Mouse (Mus musculus) C3H10T1/2 (cell line): ENCODE measurements around the gene Wdr48. TPM values are rescaled to one million over a fixed set of nuclear protein-coding genes. Genes with fewer than 3 reads are reported as not detected.

Source experiments
- polyA plus RNA-seq, 2 experiments: library from polyadenylated mRNA; unstranded; fragments of >200 nt; fragmentation: generic; extraction: Trizol; gene quantifications; one replicate each; pipeline ENCODE4 v1.2.1; 2012; ENCODE audit warnings: missing spikeins in 2 of 2

The Wdr48 gene
- 10 to 100 TPM in 1 of 2 experiments, 1 to 10 TPM in 1; 1.2 to 18.7 TPM for polyA plus RNA-seq

DNA sequence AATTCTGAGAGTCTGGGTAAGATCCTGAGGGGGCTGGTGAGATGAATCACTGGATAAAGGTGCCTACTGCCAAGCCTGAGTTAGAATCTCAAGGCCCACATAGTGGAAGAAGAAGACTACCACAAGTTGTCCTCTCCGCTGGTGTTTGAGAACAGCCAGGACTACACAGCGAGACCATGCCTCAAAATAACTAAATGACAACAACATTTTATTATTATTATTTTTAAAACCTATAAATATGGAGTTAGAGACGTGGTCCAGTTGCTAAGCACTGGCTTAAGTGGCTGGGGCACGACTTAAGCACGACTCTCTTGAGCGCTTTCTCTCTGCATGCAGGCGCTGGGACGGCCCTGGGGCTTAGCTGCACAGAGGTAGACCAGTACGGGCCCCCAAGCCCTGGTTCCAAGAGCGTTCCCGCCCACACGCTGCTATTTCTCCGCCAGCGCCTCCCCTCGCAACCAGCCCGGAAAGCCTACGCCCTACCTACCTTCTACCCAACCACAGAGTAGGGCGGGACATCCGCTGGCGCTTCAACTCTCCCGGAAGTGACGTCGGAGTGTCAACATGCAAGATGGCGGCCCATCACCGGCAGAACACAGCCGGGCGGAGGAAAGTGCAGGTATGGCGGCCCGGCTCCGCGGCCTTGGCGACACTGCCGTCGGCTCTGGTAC, at the start of gene Wdr48:
Wdr48 (plus strand) TSS at position 540 of the 671 bp plus-strand sequence.

DNA sequence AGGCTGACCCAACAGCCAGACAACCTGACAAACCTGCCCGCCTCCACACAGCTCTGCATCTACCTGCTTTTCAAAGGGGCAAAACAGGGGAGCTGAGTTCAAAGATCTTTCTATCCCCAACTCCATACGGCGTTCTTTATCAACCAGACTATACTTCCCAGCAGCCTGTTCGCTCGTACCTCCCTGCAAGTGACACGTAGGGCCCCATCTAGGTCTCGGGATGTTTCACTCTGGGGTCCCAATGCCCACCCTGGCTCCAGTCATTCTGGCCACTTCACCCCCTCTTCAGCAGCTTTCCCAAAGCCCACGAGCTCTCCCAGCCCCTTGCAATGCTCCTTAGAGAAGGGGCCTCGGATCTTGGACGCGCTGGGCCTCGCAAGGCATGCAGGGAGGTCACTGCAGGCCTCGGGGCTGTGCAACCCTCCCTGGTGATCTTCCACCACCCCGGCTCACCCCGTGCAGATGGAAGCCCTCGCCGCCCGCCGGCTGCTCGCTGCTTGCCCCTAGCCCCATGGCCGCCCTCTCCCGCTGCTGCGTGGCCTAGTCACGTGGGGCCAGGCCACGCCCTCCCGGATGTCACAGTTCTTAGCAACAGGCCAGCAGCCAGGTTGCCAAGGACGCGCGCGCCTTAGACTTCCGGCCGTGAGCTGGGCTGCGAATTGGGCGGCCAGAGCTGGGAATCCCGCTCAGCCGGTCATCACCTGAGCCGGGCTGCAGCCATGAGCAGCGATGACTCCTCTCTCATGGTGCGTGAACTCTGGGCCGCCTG, 42.5 kb downstream of the Wdr48 start, which contains the start of the genes Gorasp1 and Ttc21a:
Gorasp1 (minus strand) TSS at position 561 of the 769 bp plus-strand sequence.
Ttc21a (plus strand) TSS at position 602 of the 769 bp plus-strand sequence.

Other genes starting within 250 kb of the Wdr48 start
- gene Scn10a, start 175.6 kb upstream of the Wdr48 start, polyA plus RNA-seq, result under 1 TPM in 1 of 2 experiments, not detected in 1; 0.01 TPM
- not detected for gene Scn11a, start 69.4 kb upstream of the Wdr48 start, polyA plus RNA-seq
- gene Gorasp1, start 42.7 kb downstream of the Wdr48 start, polyA plus RNA-seq, result 10 to 100 TPM in 1 of 2 experiments, 1 to 10 TPM in 1; 5.6 to 15.7 TPM
- under 1 TPM; 0.01 to 0.07 TPM for gene Ttc21a, start 42.7 kb downstream of the Wdr48 start, polyA plus RNA-seq
- 1 to 10 TPM; 1.7 to 3.2 TPM for gene Csrnp1, start 89.8 kb downstream of the Wdr48 start, polyA plus RNA-seq
- gene Xirp1, start 128.7 kb downstream of the Wdr48 start, polyA plus RNA-seq, result under 1 TPM in 1 of 2 experiments, not detected in 1; 0.01 TPM
- under 1 TPM; 0.01 to 0.12 TPM for gene Cx3cr1, start 175.0 kb downstream of the Wdr48 start, polyA plus RNA-seq
- not detected for gene Ccr8, start 197.2 kb downstream of the Wdr48 start, polyA plus RNA-seq
- 10 to 100 TPM; 12.0 to 19.8 TPM for gene Slc25a38, start 215.5 kb downstream of the Wdr48 start, polyA plus RNA-seq
- gene Rpsa, start 232.8 kb downstream of the Wdr48 start, polyA plus RNA-seq, result 1,000 to 10,000 TPM; 3,161 to 9,121 TPM